Mouse (Mus musculus): Measurements from ENCODE around the gene Adam19. TPM values are rescaled to one million over a fixed set of nuclear protein-coding genes. Genes with fewer than 3 reads are reported as not detected.
"Not testable (repeated sequence)": the region's sequence is repeated elsewhere in the genome, so short reads cannot be mapped to it uniquely, and the experiment has no call there.

Gene Adam19
- total RNA-seq, 2 experiments from 2014 or later = 21.9 to 27.9 TPM

GRCm38 (mm10) chr11:46126317-46126716 lies 70.5 kb downstream of the Adam19 start:
- no peak for ATAC-seq (ENCODE audit: poor library complexity, severe bottlenecking)

- ATAC-seq (ENCODE audit: poor library complexity, severe bottlenecking) = no peak
Measured at GRCm38 (mm10) chr11:46126827-46127410, 71.1 kb downstream of the Adam19 start.

GRCm38 (mm10) chr11:46127621-46128547 lies 72.1 kb downstream of the Adam19 start:
- ATAC-seq (ENCODE audit: poor library complexity, severe bottlenecking) = peak; percentile 75

GRCm38 (mm10) chr11:46128548-46128945 lies 72.8 kb downstream of the Adam19 start:
- peak; percentile 67 for ATAC-seq (ENCODE audit: poor library complexity, severe bottlenecking)

GRCm38 (mm10) chr11:46131022-46131986 lies 75.5 kb downstream of the Adam19 start:
- ATAC-seq (ENCODE audit: poor library complexity, severe bottlenecking) = no peak

- no peak for ATAC-seq (ENCODE audit: poor library complexity, severe bottlenecking)
Measured at GRCm38 (mm10) chr11:46134899-46135298, 79.1 kb downstream of the Adam19 start.

- no peak for ATAC-seq (ENCODE audit: poor library complexity, severe bottlenecking)
Measured at GRCm38 (mm10) chr11:46143342-46143741, 87.5 kb downstream of the Adam19 start.

- ATAC-seq (ENCODE audit: poor library complexity, severe bottlenecking) = no peak
Measured at GRCm38 (mm10) chr11:46145163-46145875, 89.5 kb downstream of the Adam19 start.

- ATAC-seq (ENCODE audit: poor library complexity, severe bottlenecking) = peak; percentile 27; the same call in 1 of the 2 replicates
Measured at GRCm38 (mm10) chr11:46146619-46147018, 90.8 kb downstream of the Adam19 start.

GRCm38 (mm10) chr11:46156945-46157344 lies 101.2 kb downstream of the Adam19 start:
- ATAC-seq (ENCODE audit: poor library complexity, severe bottlenecking) = no peak

GRCm38 (mm10) chr11:46157462-46157861 lies 101.7 kb downstream of the Adam19 start:
- ATAC-seq (ENCODE audit: poor library complexity, severe bottlenecking) = no peak

GRCm38 (mm10) chr11:46165866-46166585 lies 110.2 kb downstream of the Adam19 start, which contains the start of gene Nipal4:
Nipal4 (minus strand) TSS chr11:46166508.
- ATAC-seq (ENCODE audit: poor library complexity, severe bottlenecking) = no peak

GRCm38 (mm10) chr11:46168506-46168905 lies 112.7 kb downstream of the Adam19 start:
- ATAC-seq (ENCODE audit: poor library complexity, severe bottlenecking) = no peak

GRCm38 (mm10) chr11:46169908-46170307 lies 114.1 kb downstream of the Adam19 start:
- ATAC-seq (ENCODE audit: poor library complexity, severe bottlenecking) = no peak

GRCm38 (mm10) chr11:46172128-46172527 lies 116.3 kb downstream of the Adam19 start:
- no peak for ATAC-seq (ENCODE audit: poor library complexity, severe bottlenecking)

GRCm38 (mm10) chr11:46176155-46176554 lies 120.4 kb downstream of the Adam19 start:
- no peak for ATAC-seq (ENCODE audit: poor library complexity, severe bottlenecking)

- no peak for ATAC-seq (ENCODE audit: poor library complexity, severe bottlenecking)
Measured at GRCm38 (mm10) chr11:46177246-46178043, 121.7 kb downstream of the Adam19 start.

- not testable (repeated sequence) for ATAC-seq (ENCODE audit: poor library complexity, severe bottlenecking)
Measured at GRCm38 (mm10) chr11:46182031-46182430, 126.2 kb downstream of the Adam19 start.

GRCm38 (mm10) chr11:46184946-46185345 lies 129.2 kb downstream of the Adam19 start:
- no peak for ATAC-seq (ENCODE audit: poor library complexity, severe bottlenecking)

Measured in megakaryocyte, adult 5-6 weeks (primary cell).